Mouse (Mus musculus): ENCODE results near the gene C77080.

DNA sequence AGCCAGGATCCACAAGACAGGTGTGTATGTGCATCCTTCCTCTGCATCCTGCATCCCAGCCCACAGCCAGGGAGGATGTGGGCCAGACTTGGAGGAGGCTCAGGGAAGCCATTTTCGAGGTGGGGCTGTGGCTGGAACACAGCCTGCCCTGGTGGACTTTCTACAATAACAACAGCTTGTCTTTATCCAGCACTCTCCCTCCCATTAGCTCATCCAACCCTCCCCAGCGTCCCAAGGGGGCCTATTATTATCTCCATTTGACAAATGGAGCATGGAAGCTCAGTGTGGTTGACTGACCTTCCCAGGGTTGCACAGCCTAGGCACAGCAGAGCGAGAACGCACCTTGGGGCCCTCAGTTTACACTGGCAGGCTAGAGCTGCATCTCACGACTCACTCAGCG lies 526 bp downstream of the C77080 start:
- no peak for TF ChIP-seq CTCF (IDR thresholded peaks at IDR 0.05; ENCODE audit: borderline replicate concordance, insufficient read depth, low read depth, low read length)
- no peak for TF ChIP-seq POLR2A (IDR thresholded peaks at IDR 0.05; ENCODE audit: borderline replicate concordance, insufficient read depth, low read length)
